Mouse (Mus musculus) cortical plate, adult 2 months (tissue): Measurements from ENCODE around the gene Strap. TPM values are rescaled to one million over a fixed set of nuclear protein-coding genes. Genes with fewer than 3 reads are reported as not detected.

Experiments
- H3K27ac ChIP-seq: fragments of 200-500 bp; 2 replicates; pipeline ENCODE4 v1.5.1; 2012; ENCODE audit warnings: low read length, control low read depth, inconsistent platforms; ENCODE audit not compliant: insufficient read depth
- H3K4me1 ChIP-seq: fragments of 200-500 bp; 2 replicates; pipeline ENCODE4 v1.6.1; 2011; ENCODE audit warnings: low read length; ENCODE audit not compliant: control insufficient read depth, insufficient read depth
- H3K4me3 ChIP-seq: fragments of 200-500 bp; 2 replicates; pipeline ENCODE4 v1.5.1; 2011; ENCODE audit warnings: mild to moderate bottlenecking, low read length, control low read depth; ENCODE audit not compliant: insufficient read depth
- CTCF ChIP-seq: fragments of 200-500 bp; IDR thresholded peaks from 2 replicates; pipeline ENCODE4 v1.5.1; 2011; ENCODE audit warnings: mild to moderate bottlenecking, control low read depth, low read length; ENCODE audit not compliant: insufficient read depth; ENCODE audit errors: extremely low read depth
- POLR2A ChIP-seq: fragments of 200-500 bp; IDR thresholded peaks from 2 replicates; pipeline ENCODE4 v1.6.1; 2011; ENCODE audit warnings: mild to moderate bottlenecking, low read length, control low read depth; ENCODE audit not compliant: insufficient read depth; ENCODE audit errors: extremely low read depth
- polyA plus RNA-seq: library from polyadenylated mRNA; depleted of rRNA; stranded (reverse); fragments of >200 nt; gene quantifications from 2 replicates; pipeline ENCODE4 v1.2.3, GENCODE M21; 2012

The Strap gene
- polyA plus RNA-seq, 1 experiment = 67.0 TPM

- no peak overlapping the region for H3K27ac ChIP-seq
- TF ChIP-seq POLR2A (no peak), CTCF (no peak)
Observed at GRCm38 (mm10) chr6:137722220-137722931, 12.5 kb upstream of the Strap start.

DNA sequence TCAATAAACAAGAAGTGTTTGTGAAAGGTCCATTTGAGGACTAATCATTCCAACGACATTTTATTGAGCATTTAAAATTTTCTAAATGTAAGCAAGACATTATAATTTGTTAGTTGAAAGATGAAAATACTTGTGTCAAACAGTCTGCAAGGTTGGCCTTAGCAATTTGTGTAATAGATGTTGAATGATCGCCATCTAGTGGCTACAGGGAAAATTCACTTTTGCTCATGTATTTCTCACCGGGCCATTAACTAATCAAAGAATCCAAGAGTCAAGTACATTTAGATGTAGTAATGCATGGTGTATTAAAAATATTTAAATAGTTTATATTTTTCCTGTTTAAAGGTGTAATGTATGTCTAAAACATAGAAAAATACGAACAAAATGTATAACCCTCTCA, 11.0 kb upstream of the Strap start:
- TF ChIP-seq CTCF = no peak; the same call in 1 of the 2 replicates
- no peak for TF ChIP-seq POLR2A
- H3K4me1 ChIP-seq = no peaks in the 10 kb centered on the region
- H3K27ac ChIP-seq = no peak overlapping the region
- H3K4me3 ChIP-seq = no peak overlapping the region

More at GRCm38 (mm10) chr6:137722220-137722931, 12.5 kb upstream of the Strap start:
- Histone ChIP-seq H3K4me1 (no peaks in the 10 kb centered on the region), H3K4me3 (no peak overlapping the region)

DNA sequence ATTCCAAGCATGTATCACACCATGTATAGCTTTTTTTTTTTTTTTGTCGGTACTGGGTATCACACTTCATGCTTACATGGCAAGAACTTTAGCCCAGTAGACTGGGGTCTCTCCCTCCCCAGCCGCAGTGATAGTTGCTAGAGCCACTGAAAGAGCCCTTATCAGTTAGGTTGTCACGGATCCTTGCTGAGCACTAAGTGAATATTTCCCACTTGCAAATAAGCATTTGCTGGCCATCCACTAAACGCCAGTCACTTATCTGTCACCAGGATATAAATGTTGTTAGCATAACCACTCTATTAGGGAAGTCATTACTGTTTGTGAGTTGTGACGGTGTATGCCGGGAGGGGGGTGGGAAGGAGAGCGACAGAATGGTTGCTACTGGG, 425 bp upstream of the Strap start:
- no peak for TF ChIP-seq CTCF
- TF ChIP-seq POLR2A = no peak

GRCm38 (mm10) chr6:137735671-137736238, 877 bp downstream of the Strap start:
- no peak overlapping the region for H3K27ac ChIP-seq
- peak overlapping the region; percentile 73 for H3K4me3 ChIP-seq
- no peak for TF ChIP-seq CTCF
- no peak for TF ChIP-seq POLR2A
- peaks cover 7% of the 10 kb centered on the region for H3K4me1 ChIP-seq

More for the DNA sequence above, 425 bp upstream of the Strap start:
- peak overlapping the region; percentile 73 for H3K4me3 ChIP-seq
- peak overlapping the region; percentile 91 for H3K27ac ChIP-seq
- peaks cover 7% of the 10 kb centered on the region for H3K4me1 ChIP-seq

DNA sequence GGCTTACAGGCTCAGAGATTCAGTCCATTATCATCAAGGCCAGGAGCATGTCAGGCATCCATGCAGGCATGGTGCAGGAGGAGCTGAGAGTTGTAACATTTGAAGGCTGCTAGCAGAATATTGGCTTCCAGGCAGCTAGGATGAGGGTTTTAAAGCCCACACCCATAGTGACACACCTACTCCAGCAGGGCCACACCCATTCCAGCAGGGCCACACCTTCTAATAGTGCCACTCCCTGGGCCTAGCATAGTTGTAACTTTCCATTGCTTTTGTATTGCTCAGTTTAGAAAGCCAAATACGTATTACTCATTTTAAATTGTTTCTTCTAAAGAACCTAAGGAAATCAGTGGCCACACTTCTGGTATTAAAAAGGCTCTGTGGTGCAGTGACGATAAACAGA, 6.1 kb downstream of the Strap start:
- Histone ChIP-seq H3K4me3 (no peak overlapping the region), H3K27ac (no peak overlapping the region), H3K4me1 (peaks cover 5% of the 10 kb centered on the region)
- no peak for TF ChIP-seq CTCF
- TF ChIP-seq POLR2A = no peak

- TF ChIP-seq POLR2A (no peak), CTCF (no peak)
- H3K4me3 ChIP-seq = no peak overlapping the region
- no peak overlapping the region for H3K27ac ChIP-seq
- peaks cover 1% of the 10 kb centered on the region; the same call in 1 of the 2 replicates for H3K4me1 ChIP-seq
Observed at GRCm38 (mm10) chr6:137744700-137745099, 9.8 kb downstream of the Strap start.

DNA sequence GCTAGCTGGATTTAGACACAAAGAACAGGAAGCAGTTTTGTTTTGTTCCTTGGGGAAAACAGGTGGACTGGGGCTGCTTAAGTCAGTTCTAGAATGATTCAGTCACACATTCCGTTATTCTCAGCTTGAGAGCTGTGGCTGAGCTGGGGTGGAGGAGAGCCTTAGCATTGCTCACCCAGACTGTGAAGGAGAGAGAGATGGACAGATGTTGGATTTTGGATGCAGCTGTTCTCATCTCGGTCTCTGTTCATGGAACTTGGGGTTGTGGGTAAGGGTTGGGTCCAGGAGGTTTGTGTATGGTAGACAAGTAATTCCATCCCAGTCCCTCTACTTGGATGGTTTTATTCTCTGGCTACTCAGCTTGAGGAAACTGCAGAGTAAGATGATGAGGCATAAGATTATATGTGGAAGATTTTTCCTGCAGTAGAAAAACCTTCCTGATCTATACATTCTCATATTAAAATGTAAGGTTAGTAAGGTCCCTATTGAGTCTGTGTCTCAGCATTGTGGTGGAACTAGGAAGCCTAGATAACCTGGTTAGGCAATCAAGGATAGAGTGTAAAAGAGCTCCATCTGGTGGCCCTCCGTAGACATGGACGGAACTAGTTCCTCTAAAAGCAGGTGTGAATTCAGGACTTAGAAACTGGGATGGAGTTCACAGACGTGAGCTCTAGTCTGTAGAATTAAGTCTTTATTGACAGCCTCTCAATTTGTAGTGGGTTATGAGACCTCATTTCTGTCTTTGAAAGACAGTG, 12.5 kb downstream of the Strap start:
- Histone ChIP-seq H3K4me3 (no peak overlapping the region), H3K4me1 (peaks cover 1% of the 10 kb centered on the region; the same call in 1 of the 2 replicates), H3K27ac (no peak overlapping the region)
- TF ChIP-seq POLR2A = no peak
- peak; percentile 41; the same call in 1 of the 2 replicates for TF ChIP-seq CTCF

DNA sequence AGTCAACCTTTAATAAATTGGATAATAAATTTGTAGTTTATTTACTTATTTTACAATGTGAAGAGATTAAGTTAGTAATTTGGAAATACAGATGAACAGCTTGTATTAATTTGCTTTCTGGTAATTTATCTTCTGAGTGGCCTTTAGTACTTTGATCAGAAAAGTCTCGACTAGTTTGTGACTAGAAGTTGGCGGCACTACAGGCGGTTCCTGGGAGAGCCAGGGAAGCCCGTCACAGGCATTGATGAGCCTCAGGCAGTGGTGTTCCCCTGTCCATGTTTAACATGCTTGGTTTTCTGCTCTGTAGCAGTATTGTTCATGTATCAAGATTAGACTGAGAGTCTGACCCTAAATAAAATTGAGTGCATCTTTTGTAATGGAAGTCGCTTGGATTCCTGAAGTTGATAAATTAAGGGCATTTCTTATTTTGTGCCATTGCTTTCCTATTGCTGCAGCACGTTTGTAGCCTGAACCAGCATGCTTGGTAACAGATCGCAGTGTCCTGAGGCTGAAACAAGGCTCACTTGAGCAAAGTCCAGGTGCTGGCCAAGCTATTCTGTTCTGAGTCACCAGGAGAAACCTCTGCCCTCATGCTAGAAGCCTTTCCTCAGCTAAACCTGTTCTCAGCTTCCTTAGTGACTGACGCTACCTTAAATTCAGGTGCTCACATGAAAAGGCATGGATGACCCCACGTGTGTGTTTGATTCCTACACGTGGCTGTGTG, 16.8 kb downstream of the Strap start:
- no peak overlapping the region for H3K4me3 ChIP-seq
- peaks cover 1% of the 10 kb centered on the region; the same call in 1 of the 2 replicates for H3K4me1 ChIP-seq
- no peak overlapping the region for H3K27ac ChIP-seq

DNA sequence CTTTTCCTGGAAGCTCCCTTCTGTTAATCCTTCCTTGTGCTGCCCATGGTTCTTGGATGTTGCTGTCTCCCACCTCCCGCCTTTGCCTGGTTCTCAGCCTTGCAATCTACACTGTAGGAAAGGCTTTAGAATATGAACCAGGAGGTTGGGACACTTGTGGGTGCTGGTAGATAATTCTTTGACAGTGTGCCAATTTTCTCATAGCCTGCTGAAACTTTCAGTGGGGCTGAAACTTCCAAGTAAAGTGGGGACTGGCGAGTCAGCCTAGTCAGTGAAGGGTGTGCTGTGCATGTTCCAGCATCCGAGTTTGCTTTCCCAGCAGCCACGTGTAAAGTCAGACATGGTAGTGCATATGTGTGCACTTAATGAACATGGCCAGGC, 17.4 kb downstream of the Strap start:
- H3K4me3 ChIP-seq = no peak overlapping the region
- H3K27ac ChIP-seq = no peak overlapping the region
- H3K4me1 ChIP-seq = no peaks in the 10 kb centered on the region; the same call in 1 of the 2 replicates
- TF ChIP-seq CTCF = no peak

More for the DNA sequence above, 16.8 kb downstream of the Strap start:
- TF ChIP-seq CTCF (no peak), POLR2A (no peak)
